Mouse (Mus musculus): ENCODE measurements around the gene Slc29a1.

Gene Slc29a1

DNA sequence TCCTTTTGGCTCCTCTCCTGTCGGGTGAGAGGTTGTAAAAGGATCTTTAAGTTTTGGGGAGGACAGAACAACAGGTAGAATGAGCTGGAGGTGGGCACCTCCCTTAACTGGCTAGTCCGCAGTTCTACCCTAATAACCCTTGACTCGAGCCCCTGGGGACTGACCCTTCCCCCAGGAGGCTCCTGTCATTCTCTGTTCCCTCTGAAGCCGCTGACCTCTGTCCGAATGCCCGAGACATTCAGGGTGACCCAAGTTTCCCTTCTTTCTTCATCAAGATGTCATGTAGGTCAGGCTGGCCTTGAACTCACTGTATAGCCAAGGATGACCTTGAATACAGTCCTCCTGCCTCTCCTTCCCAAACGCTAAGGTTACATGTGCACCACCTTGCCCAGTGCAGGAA is 11.0 kb downstream of the Slc29a1 start:
- DNase-seq, result no peak

DNA sequence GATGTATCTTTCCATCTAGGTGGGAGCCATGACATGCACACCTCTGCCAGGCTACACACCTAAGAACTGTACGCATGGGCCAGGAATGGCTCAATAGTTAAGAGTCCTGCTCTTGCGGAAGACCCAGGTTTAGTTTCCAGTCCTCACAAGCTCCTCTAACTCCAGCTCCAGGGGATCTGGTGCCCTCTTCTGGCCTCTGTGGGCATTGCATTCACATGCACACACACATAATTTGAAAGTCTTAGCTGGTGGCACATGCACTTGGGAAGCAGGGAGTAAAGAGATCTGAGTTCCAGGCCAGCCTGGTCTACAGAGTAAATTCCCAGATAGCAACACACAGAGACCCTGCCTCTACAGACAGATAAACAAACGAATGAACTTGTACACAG is 13.0 kb downstream of the Slc29a1 start:
- DNase-seq, result no peak

DNA sequence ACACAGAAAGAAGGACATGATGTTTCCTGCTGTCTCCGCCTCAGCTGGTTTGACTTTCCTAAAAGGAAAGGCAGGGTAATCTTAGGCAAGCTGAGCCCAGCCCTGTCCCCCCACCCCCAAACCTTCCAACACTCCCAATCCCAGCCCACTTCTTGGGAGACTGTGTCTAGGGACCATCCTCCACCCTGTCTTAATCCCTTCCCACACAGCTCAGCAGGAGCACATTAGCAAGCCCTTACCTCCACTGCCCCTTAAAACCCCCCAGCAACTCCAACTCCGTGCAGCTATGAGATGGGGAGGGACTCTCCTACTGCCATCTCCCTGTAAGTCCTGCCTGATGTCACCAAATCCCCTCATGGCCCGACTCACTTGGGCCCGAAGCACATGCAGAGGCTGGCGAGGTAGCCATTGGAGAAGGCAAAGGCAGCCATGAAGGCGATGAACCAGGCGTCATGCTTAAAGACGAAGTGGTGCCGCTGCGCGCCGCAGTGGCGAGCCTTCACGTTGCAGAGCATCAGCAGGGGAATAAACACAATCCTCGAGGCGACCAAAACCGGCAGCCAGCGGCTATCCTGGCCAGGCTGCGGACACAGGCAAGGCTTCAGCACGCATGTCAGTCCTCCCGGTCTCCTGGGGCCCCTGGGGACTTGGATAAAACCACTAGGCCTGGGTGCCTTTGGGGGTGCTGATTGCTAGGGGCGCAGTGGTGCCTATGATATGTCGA is 13.5 kb downstream of the Slc29a1 start:
- DNase-seq, result no peak

- DNase-seq, result peak; percentile 82
These were observed 14.3 kb downstream of the Slc29a1 start for GRCm38 (mm10) chr17:45584939-45585678.

GRCm38 (mm10) chr17:45584096-45584896 is 15.1 kb downstream of the Slc29a1 start:
- peak; percentile 91 for DNase-seq

DNA sequence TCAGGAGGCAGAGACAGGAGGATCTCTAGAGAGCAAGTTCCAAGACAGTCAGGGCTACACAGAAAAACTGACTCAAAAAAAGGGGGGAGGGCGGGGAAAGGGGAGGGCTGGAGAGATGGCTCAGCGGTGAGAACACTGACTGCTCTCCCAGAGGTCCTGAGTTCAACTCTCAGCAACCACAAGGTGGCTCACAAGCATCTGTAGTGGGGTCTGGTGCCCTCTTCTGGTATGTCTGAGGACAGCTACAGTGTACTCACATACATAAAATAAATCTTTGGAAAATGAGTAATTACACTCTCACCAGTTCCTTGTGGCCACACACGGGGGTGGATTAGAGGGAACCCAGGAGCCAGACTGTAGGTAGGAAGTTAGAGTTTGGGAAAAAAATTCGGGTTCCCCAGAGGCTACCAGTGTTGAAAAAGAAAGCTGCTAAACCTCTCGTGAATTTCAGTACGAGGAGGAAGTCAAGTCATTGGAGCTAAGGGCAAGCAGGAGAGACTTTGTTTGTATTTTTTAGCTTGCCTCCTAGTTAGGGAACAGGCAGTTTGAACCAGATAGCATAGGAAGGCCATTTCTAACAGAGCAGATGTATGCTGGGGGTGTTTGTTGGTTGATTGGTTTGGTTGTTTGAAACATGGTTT is 16.6 kb downstream of the Slc29a1 start:
- no peak for DNase-seq

DNA sequence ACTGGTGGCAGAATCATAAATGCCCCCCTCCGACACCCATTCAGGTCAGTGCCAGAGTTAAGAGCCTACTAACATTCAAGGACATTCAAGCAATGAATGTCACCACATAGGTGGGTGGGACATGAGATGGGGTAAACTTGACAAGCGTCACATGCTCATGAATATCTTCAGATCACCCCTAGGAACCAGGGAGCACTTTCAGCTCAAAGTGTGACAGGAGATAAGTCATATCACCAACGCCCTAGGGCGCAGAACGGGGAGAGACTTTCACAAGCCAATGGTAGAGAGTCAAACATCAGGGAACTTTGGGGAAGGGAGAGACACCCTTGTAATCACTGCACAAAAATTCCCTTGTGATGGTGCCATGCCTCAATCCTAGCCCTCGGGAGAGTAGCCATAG is 17.2 kb downstream of the Slc29a1 start:
- DNase-seq, result no peak

- DNase-seq, result peak; percentile 85
These were observed 17.8 kb downstream of the Slc29a1 start for GRCm38 (mm10) chr17:45581567-45581983.

DNA sequence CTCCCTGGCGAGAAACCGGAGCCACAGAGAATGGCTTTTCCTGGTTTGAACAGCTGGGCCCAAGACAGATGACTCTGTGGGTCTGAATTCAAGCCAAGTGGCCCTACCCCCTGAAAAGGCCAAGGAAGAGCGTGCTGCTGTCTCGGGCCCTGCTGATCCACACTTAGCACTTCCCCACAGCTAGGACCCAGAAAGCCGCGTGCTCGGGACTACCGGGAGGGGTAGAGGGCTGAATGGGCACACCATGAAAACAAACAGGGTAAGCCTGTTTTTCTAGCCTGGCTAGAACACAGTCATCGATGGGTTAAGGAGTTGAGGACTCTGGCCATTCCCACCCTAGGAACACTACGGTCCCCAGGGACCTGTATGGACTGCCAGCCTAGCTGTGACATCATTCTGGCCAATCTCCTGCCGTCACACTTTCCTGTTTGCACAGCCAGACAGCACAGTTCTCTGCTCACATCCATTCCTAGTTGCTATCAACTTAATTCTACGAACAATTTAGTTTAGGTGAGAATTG is 18.4 kb downstream of the Slc29a1 start:
- DNase-seq, result peak; percentile 71

GRCm38 (mm10) chr17:45579554-45579953 is 19.9 kb downstream of the Slc29a1 start:
- peak; percentile 67 for DNase-seq

DNA sequence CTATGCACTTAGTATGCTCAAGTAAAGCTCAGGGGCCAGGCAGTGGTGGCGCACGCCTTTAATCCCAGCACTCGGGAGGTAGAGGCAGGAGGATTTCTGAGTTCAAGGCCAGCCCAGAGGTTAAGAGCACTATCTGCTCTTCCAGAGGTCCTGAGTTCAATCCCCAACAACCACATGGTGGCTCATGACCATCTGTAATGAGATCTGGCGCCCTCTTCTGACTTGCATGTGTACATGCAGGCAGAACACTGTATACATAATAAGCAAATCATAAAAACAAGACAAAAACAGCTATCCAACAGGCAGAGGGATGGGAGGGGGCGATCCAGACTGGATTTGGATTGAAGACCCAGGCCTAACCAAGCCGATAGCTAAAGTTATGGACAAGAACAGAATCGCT is 20.6 kb downstream of the Slc29a1 start:
- DNase-seq, result no peak

DNA sequence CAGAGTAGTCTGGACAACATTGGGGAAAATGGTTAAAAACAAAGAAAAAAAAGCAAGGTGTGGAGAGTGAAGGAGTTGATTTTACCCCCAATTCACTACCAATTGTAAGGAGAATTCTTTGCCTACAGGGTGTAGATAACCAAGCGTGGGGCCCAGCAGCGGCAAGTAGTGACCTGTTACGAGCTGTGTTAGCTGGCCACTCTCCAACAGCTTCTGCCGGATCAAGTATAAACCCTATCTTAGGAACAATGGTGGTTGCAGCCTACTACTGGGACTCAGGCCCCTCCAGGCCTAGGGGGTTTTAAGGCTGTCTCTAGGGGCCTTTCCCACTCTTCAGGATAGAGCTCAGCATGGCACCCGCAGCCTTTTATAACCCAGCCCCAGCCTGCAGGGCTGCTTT is 21.2 kb downstream of the Slc29a1 start:
- no peak for DNase-seq

DNA sequence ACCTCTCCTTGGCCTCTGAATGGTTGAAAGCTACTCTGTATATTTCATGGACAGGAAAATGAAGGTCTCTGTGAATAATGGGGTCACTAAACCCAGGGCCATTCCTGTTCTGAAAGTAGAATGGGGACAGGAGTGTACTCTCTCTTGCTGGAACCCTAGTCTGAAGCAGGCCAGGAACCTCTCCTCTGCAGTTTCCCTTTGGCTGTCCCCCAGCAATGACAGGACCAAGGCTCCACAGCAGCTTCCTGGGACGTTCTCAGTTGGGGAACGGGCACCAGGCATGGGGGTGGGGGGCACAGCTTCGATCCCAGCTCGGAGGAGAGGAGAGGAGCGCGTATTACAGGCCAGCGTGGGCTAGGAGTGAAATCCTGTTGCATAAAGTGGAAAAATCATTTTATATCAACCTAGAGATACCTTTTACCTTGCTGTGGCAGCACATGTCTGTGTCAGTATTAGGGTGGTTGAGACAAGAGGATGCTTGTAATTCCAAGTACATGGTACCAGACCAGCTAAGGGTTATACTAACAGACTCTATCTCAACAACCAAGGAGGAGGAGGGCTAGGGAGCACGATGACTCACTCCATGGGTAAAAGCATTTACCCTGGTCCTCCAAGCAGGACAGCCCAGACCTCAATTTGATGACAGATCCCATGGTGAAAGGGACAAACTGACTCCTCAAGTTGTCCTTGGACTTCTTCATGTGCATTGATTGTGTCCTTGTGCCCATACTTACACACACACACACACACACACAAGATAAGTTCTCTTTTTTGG is 24.1 kb downstream of the Slc29a1 start:
- no peak for DNase-seq

DNA sequence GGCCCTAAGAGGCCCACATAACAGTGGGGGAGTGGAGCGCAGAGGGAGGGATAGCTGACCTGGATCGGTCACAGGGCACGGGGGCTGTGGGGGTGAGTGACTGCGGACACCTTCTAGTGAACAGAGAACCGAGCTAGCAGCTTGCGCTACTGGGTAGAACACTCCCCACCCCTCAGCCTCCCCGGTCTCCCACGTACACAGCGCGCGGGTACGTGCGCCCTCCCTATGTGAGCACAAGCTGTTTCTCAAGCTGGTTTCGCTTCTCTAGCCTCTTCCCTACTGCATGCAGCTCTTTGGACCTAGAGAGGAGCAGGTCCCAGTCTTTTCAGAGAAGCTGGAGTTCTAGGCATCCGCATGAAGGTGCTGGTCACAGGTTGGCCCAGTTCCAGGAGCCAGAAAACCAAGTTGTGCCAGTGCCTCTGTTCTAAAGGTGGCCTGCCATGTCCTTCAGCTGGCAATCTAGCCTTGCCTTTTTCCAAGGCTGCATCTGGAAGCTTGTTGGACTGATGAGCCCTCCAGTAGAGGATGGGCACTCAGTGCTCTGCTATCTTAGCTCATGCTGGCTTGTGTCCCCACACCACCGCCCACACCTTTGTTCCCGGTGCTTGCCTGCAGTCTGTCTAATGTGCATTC is 25.2 kb downstream of the Slc29a1 start:
- DNase-seq, result peak; percentile 74

DNA sequence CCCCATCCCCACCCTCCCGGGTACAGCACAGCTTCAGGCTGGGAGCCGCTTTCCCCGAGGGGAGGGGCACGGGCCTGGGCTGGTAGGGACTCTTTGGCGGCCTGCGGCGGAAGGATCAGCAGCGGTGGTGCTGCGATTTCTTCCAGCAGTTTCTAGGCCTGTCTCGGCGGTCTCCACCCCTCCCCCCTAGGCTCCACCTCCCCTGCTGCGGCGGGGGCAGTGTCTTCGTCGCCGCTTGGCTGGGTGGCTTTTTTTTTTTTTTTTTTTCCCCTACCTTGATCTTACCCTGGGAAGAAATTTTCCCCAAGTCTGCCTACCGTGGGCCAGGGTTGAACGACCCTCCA is 25.7 kb downstream of the Slc29a1 start:
- DNase-seq, result peak; percentile 99

GRCm38 (mm10) chr17:45573087-45573779 is 26.2 kb downstream of the Slc29a1 start, which contains the start of gene Hsp90ab1:
TSS of gene Hsp90ab1 (minus strand) at chr17:45573271.
- peak; percentile 99 for DNase-seq

DNA sequence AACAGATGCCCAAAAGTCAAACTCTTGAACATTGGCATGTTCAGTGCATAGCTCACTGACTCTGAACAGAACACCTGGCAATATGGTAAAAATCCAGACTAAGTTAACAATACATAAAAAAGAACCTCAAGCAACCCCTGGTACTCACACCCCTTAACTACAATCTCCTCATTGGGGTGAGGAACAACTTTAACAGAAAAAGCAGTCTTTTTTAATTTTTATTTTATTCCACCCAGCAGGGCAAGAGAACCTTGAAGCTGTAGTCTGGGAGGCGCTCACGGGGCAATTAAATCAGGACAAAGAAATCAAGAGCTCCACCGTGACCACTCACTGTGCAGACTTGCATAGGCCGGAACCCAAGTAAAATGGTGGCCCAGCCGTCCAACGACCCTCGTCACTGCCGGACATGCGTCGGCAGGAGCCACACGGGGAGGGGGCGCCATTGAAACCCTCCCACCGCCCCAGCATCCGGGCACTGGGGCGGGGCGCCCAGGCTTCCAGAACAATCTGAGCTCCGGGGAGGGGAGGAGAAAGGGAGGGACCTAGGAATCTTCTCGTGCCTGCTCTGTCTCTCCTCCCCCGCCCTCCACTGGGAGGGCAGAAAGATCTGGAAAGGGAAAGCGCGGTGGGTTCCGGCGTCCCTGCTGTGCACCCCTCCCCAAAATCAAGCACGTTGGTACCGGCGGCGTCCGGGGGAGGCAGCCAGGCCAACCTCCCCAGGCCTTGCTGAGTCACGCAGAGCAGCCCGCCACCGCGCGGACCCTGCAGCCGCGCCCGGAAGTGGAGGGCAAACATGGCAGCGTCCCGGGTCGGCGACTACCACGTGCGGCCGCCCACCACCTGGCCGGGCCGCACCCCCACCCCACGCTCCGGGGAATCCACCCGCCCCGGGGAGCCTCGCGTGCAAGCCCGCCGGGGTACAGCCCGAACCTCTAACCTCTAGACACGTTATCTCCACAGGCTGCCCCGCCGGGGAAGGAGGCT is 27.0 kb downstream of the Slc29a1 start:
- DNase-seq, result peak; percentile 91

DNA sequence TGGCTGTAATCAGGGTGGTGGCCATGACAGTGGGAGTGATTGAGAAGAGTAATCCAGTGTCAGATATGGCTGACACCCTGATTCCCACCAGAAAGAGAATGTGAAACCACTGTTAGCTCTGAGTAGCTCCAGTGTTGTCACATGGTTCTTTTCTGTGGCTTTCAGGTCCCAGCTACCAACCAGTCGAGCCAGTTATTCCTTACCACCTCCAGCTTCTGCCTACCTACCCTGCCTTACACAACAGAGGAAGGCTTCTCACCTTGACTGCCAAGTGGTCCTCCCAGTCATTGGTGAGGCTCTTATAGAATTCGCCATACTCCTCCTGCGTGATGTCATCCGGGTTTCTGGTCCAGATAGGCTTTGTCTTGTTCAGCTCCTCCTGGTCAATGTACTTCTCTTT is 29.4 kb downstream of the Slc29a1 start:
- DNase-seq, result no peak

DNA sequence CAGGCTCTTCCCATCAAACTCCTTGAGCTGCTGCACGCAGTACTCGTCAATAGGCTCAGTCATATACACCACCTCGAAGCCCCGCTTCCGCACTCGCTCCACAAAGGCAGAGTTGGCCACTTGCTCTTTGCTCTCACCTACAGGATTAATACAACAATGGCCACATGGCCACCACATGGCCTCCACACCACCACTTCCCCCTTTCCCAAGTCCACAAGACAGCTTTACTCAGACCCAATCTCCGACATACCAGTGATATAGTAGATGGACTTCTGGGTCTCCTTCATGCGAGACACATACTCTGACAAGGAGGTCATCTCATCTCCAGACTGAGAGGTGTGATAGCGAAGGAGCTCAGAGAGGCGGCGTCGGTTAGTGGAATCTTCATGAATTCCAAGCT is 30.4 kb downstream of the Slc29a1 start:
- no peak for DNase-seq

- no peak for DNase-seq
These were observed 32.2 kb downstream of the Slc29a1 start for GRCm38 (mm10) chr17:45567162-45567601.

Data from kidney, postnatal 14 days (tissue).